Mouse (Mus musculus) liver, embryonic 12.5 days (tissue): ENCODE data around the gene Cxcl17. TPM values are rescaled to one million over a fixed set of nuclear protein-coding genes. Genes with fewer than 3 reads are reported as not detected.
A peak's percentile ranks its signal among the peaks of the same experiment; 100 is the strongest.
"Not testable (repeated sequence)": the region's sequence is repeated elsewhere in the genome, so short reads cannot be mapped to it uniquely, and the experiment has no call there.

Experiments
- ATAC-seq: fragments of 200-750 bp; cut with Nextera tagmentation; 2 replicates; pipeline ENCODE4 v1.8.0; 2017; ENCODE audit warnings: moderate number of reproducible peaks, mild to moderate bottlenecking, moderate library complexity
- H3K27ac ChIP-seq: fragments of 300-500 bp; sonication (generic); 2 replicates; pipeline ENCODE4 v1.5.1; 2016; ENCODE audit warnings: mild to moderate bottlenecking
- H3K27me3 ChIP-seq: fragments of 300-500 bp; sonication (generic); replicated peaks from 2 replicates; pipeline ENCODE4 v1.6.1; 2016; ENCODE audit warnings: mild to moderate bottlenecking, moderate library complexity
- H3K36me3 ChIP-seq: fragments of 300-500 bp; sonication (generic); 2 replicates; pipeline ENCODE4 v1.6.1; 2016; ENCODE audit warnings: mild to moderate bottlenecking, moderate library complexity
- H3K4me1 ChIP-seq: fragments of 300-500 bp; sonication (generic); 2 replicates; pipeline ENCODE4 v1.6.1; 2016
- H3K4me2 ChIP-seq: fragments of 300-500 bp; sonication (generic); 2 replicates; pipeline ENCODE4 v1.6.1; 2016; ENCODE audit warnings: mild to moderate bottlenecking, moderate library complexity
- H3K4me3 ChIP-seq: fragments of 300-500 bp; sonication (generic); 2 replicates; pipeline ENCODE4 v1.5.1; 2016; ENCODE audit warnings: mild to moderate bottlenecking, moderate library complexity
- H3K9ac ChIP-seq: fragments of 300-500 bp; sonication (generic); 2 replicates; pipeline ENCODE4 v1.6.1; 2016; ENCODE audit warnings: mild to moderate bottlenecking, moderate library complexity
- H3K9me3 ChIP-seq: fragments of 300-500 bp; sonication (generic); replicated peaks from 2 replicates; pipeline ENCODE4 v1.6.1; 2016; ENCODE audit warnings: mild to moderate bottlenecking, moderate library complexity
- WGBS: fragments of 180-500 bp; shearing (Covaris S2); methylation state at CpG from one replicate; pipeline ENCODE4 v1.1.7; 2016; ENCODE audit not compliant: insufficient replicate concordance; 5-methylcytosine and 5-hydroxymethylcytosine counted together
- polyA plus RNA-seq: library from polyadenylated mRNA; unstranded; fragments of >200 nt; fragmentation: Nextera tagmentation; extraction: Ambion mirVana; gene quantifications from 2 replicates; pipeline ENCODE4 v1.2.1, GENCODE M21; 2016

Gene Cxcl17
- polyA plus RNA-seq: 0.30 TPM in 1 of 2 replicates, not detected in the other

GRCm38 (mm10) chr7:25412833-25413441 is at the start of gene Cxcl17:
TSS of gene Cxcl17 (minus strand) at chr7:25412886.
- no peak within 1 kb of the TSS for H3K4me2 ChIP-seq
- 33% methylated on average over 7 of the region's 7 CpGs for WGBS
- no peaks in the 10 kb centered on the region for H3K9me3 ChIP-seq
- no peak for ATAC-seq
- H3K4me1 ChIP-seq: no peaks in the 10 kb centered on the region
- no peak within 1 kb of the TSS for H3K9ac ChIP-seq
- H3K27me3 ChIP-seq: no peaks in the 10 kb centered on the region
- no peak within 1 kb of the TSS for H3K27ac ChIP-seq
- H3K36me3 ChIP-seq: no peaks in the 10 kb centered on the region
- no peak within 1 kb of the TSS for H3K4me3 ChIP-seq

GRCm38 (mm10) chr7:25462033-25462337 is 49.3 kb upstream of the Cxcl17 start:
- H3K4me2 ChIP-seq, H3K27ac ChIP-seq, H3K27me3 ChIP-seq, H3K4me3 ChIP-seq, H3K9ac ChIP-seq, H3K9me3 ChIP-seq, H3K4me1 ChIP-seq, ATAC-seq, H3K36me3 ChIP-seq: not testable (repeated sequence)
- no CpG with 5 or more reads among the region's 1 CpGs for WGBS

GRCm38 (mm10) chr7:25461336-25462032 is 48.8 kb upstream of the Cxcl17 start:
- H3K27me3 ChIP-seq, H3K4me2 ChIP-seq, H3K4me1 ChIP-seq, H3K4me3 ChIP-seq, H3K27ac ChIP-seq, H3K9me3 ChIP-seq, H3K36me3 ChIP-seq, ATAC-seq, H3K9ac ChIP-seq: not testable (repeated sequence)
- WGBS: 62% methylated on average over 4 of the region's 5 CpGs

- no peak overlapping the region for H3K4me3 ChIP-seq
- no peaks in the 10 kb centered on the region for H3K36me3 ChIP-seq
- H3K27ac ChIP-seq: no peak overlapping the region
- no peaks in the 10 kb centered on the region for H3K9me3 ChIP-seq
- peaks cover 5% of the 10 kb centered on the region; the same call in 1 of the 2 replicates for H3K4me1 ChIP-seq
- no peak for ATAC-seq
- WGBS: 65% methylated on average over 3 of the region's 3 CpGs
- no peaks in the 10 kb centered on the region for H3K27me3 ChIP-seq
- no peak overlapping the region for H3K4me2 ChIP-seq
- no peak overlapping the region for H3K9ac ChIP-seq
Observed at GRCm38 (mm10) chr7:25452103-25452502, 39.4 kb upstream of the Cxcl17 start.

- no peak; the same call in 1 of the 2 replicates for ATAC-seq
- Histone ChIP-seq H3K4me2 (no peak overlapping the region), H3K4me3 (no peak overlapping the region), H3K9me3 (no peaks in the 10 kb centered on the region), H3K4me1 (peaks cover 5% of the 10 kb centered on the region; the same call in 1 of the 2 replicates), H3K9ac (no peak overlapping the region), H3K27me3 (no peaks in the 10 kb centered on the region), H3K27ac (0 out of 2 replicates have a peak overlapping the region, but pooled peaks have one; percentile 16), H3K36me3 (no peaks in the 10 kb centered on the region)
- 30% methylated on average over 9 of the region's 9 CpGs for WGBS
Observed at GRCm38 (mm10) chr7:25449913-25450890, 37.5 kb upstream of the Cxcl17 start.

GRCm38 (mm10) chr7:25440816-25441153 is 28.1 kb upstream of the Cxcl17 start:
- Histone ChIP-seq H3K4me3 (no peak overlapping the region), H3K9me3 (no peaks in the 10 kb centered on the region), H3K4me2 (no peak overlapping the region), H3K36me3 (no peaks in the 10 kb centered on the region), H3K4me1 (no peaks in the 10 kb centered on the region), H3K9ac (no peak overlapping the region), H3K27ac (no peak overlapping the region), H3K27me3 (no peaks in the 10 kb centered on the region)
- ATAC-seq: no peak
- WGBS: 66% methylated on average over 6 of the region's 6 CpGs

GRCm38 (mm10) chr7:25439978-25440815 is 27.5 kb upstream of the Cxcl17 start:
- Histone ChIP-seq H3K27me3 (no peaks in the 10 kb centered on the region), H3K9ac (no peak overlapping the region), H3K4me2 (no peak overlapping the region), H3K9me3 (no peaks in the 10 kb centered on the region), H3K4me3 (no peak overlapping the region), H3K27ac (no peak overlapping the region), H3K4me1 (no peaks in the 10 kb centered on the region), H3K36me3 (no peaks in the 10 kb centered on the region)
- ATAC-seq: peak; percentile 57
- 76% methylated on average over 9 of the region's 9 CpGs for WGBS

GRCm38 (mm10) chr7:25439124-25439822 is 26.6 kb upstream of the Cxcl17 start:
- Histone ChIP-seq H3K4me3 (no peak overlapping the region), H3K27me3 (no peaks in the 10 kb centered on the region), H3K27ac (no peak overlapping the region), H3K9me3 (no peaks in the 10 kb centered on the region), H3K9ac (no peak overlapping the region), H3K4me1 (no peaks in the 10 kb centered on the region), H3K4me2 (no peak overlapping the region), H3K36me3 (no peaks in the 10 kb centered on the region)
- 75% methylated on average over 8 of the region's 8 CpGs for WGBS
- no peak for ATAC-seq

- no peak overlapping the region for H3K4me3 ChIP-seq
- no peak overlapping the region for H3K4me2 ChIP-seq
- no peak for ATAC-seq
- H3K4me1 ChIP-seq: peaks cover 5% of the 10 kb centered on the region; the same call in 1 of the 2 replicates
- H3K36me3 ChIP-seq: no peaks in the 10 kb centered on the region
- H3K9ac ChIP-seq: no peak overlapping the region
- H3K27me3 ChIP-seq: no peaks in the 10 kb centered on the region
- no peak overlapping the region for H3K27ac ChIP-seq
- 72% methylated on average over 2 of the region's 2 CpGs for WGBS
- no peaks in the 10 kb centered on the region for H3K9me3 ChIP-seq
Observed at GRCm38 (mm10) chr7:25436704-25437103, 24.0 kb upstream of the Cxcl17 start.

GRCm38 (mm10) chr7:25436226-25436625 is 23.5 kb upstream of the Cxcl17 start:
- Histone ChIP-seq H3K9ac (no peak overlapping the region), H3K9me3 (no peaks in the 10 kb centered on the region), H3K4me3 (no peak overlapping the region), H3K4me2 (no peak overlapping the region), H3K4me1 (peaks cover 5% of the 10 kb centered on the region; the same call in 1 of the 2 replicates), H3K27me3 (no peaks in the 10 kb centered on the region), H3K36me3 (no peaks in the 10 kb centered on the region), H3K27ac (no peak overlapping the region)
- no peak for ATAC-seq
- WGBS: 66% methylated on average over 6 of the region's 6 CpGs

GRCm38 (mm10) chr7:25435546-25435851 is 22.8 kb upstream of the Cxcl17 start:
- Histone ChIP-seq H3K4me2 (no peak overlapping the region), H3K36me3 (no peaks in the 10 kb centered on the region), H3K4me3 (no peak overlapping the region), H3K4me1 (peaks cover 5% of the 10 kb centered on the region; the same call in 1 of the 2 replicates), H3K27me3 (no peaks in the 10 kb centered on the region), H3K27ac (no peak overlapping the region), H3K9me3 (no peaks in the 10 kb centered on the region), H3K9ac (no peak overlapping the region)
- WGBS: 57% methylated on average over 2 of the region's 2 CpGs
- ATAC-seq: no peak
